Mouse (Mus musculus): ENCODE measurements at regions not wholly inside any gene's neighbourhood (a gene's known extent, or its start where the extent isn't known, plus 50 kb on each side); places are given as distances from the start of the nearest gene placed in this dataset.
"Not testable (repeated sequence)": the region's sequence is repeated elsewhere in the genome, so short reads cannot be mapped to it uniquely, and the experiment has no call there.

- DNase-seq (ENCODE audit: extremely low spot score) = no peak
Observed at GRCm38 (mm10) chr7:137522450-137522849, 85.0 kb downstream of the Glrx3 start.

DNA sequence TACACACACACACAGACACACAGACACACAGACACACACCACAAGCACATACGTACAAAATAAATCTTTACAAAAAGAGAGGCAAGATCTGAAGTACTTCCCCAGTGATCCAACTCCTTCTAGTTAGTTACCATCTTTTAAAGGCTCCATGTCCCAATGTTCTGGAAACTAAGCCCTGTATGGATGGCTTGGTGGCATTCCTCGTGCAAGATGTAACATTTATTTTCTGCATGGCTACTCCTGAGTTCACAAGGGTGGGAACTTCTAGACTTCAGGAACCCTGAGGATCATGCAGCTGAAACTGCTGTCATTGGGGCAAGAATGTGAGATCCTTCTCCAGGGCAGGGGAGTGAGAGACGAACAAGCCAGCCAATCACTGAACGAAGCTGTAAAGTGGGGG is 96.1 kb downstream of the Glrx3 start:
- DNase-seq (ENCODE audit: extremely low spot score) = no peak

GRCm38 (mm10) chr7:137549991-137550390 is 112.6 kb downstream of the Glrx3 start:
- DNase-seq (ENCODE audit: extremely low spot score) = peak; percentile 33

DNA sequence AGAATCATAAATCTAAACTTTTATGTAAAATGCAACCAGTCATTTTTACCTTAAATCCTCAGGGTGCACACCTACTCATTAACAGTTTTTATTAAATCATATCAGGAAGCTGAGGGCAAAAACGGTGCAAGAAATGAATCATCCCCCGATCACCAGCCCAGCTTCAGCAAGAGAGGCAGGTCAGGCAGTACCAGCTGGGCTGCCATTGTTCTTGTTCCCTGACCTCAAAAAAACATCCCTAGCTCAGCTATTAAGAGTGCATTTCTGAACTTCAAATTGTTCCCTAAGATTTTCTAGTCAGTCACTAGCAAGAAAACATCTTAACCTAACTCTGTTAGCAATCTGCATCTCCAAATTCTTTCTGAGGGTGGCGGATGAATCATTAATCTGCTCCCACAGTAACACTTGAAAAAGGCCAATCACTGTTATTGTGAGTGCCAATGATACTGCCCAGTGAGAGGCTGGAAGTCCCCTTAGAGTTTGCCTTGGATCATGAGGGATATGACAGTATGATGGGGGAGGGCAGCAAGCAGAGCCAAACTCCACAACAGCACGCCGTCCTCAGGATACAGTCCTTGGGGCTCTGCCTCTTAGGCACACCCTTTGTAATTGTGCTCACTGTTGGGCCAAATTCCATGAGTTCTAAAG is 115.3 kb downstream of the Glrx3 start:
- no peak for DNase-seq (ENCODE audit: extremely low spot score)

DNA sequence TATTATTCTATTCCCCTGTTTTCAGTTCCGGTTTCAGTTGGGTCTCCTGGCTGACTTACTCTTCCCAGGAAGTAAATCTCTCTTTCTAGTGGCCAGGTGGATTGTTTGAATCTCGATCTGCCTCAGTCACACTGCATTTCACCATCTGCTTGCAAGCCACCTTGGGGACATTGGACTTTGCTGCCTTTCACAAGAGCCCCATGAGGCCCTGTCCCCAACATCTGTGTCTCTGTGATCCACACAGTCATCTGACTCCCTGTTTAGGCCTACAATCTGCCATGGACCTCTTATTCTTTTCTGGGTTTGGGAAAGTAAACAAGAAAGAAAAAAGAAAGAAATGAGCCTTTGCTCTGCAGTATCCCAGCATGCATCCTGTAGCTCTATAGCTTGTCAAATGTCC is 118.1 kb downstream of the Glrx3 start:
- DNase-seq (ENCODE audit: extremely low spot score) = no peak

DNA sequence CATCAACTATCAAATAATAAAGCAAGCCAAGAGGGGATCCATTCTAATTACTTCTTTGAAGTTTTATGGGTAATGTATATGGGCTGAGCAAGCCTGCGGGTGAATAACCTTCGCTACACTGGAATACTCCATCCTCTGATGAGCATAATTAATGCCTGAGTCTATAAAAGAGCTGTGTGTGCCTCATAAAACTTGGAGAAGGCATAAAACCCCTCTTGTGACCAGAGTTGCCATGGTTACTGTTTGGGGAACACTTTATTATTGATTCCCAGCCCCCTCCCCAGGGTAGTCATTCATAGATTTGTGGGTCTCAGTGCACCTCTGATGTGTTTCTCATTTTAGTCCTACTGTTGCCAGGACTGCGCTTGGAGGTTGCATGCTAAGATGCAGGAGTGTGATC is 120.0 kb downstream of the Glrx3 start:
- DNase-seq (ENCODE audit: extremely low spot score) = no peak

DNA sequence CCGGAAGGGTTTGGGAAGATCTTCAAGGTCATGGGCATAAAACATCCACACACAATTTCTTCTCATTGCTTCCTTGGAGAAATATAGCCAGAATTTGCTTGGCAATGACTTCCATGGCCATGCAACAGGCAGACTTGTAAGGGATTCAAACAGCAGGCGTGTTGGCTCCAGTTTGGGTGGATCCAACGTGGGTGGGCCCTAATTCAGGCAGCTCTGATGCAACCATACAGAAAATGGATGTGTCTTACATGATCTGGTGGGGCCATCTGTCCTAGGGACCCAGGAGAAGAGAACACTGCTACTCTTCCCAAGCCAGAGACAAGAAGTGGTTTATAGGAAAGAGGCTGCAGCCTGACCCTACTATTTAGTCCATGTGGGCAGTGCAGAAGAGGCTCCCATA is 121.5 kb downstream of the Glrx3 start:
- no peak for DNase-seq (ENCODE audit: extremely low spot score)

GRCm38 (mm10) chr7:137570199-137570598 is 132.8 kb downstream of the Glrx3 start:
- no peak for DNase-seq (ENCODE audit: extremely low spot score)

- DNase-seq (ENCODE audit: extremely low spot score) = no peak
Observed at GRCm38 (mm10) chr7:137575491-137575890, 138.1 kb downstream of the Glrx3 start.

DNA sequence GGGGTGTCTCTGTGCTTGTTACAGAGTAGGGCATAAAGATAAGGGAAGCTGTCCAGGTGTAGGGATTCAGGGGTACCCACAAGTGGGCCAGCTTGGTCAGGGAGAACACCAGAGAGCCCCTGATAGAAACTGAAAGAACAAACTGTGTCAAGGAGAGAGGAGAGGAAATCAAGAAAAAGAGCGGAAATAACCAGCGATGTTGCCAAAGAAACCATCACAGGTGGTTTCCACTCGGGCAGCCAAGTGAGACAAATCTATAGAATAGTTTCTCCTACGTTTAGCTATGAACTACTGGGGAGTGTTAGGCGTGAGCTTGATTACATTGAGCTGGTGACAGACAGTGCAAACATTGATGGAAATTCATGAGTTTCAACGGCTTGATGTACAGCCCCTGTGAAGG is 138.8 kb downstream of the Glrx3 start:
- DNase-seq (ENCODE audit: extremely low spot score) = no peak

DNA sequence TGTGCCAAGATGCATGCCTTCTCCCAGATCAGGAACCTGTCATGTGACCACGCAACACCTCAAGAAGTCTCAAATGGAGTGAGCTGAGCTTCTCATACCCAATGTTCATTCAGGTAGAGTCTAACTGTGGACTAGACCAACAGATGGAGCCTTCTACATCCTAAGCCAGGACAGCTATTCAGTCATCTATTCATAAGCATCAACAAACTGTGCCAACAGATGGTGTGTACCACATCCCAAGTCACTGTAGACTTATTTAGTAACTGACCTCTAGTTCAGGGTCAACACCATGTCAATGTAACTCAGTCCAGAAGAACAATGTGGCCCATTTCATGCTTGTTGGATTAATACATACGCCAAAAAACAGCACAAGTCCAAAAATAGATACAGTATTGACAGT is 146.1 kb downstream of the Glrx3 start:
- no peak for DNase-seq (ENCODE audit: extremely low spot score)

DNA sequence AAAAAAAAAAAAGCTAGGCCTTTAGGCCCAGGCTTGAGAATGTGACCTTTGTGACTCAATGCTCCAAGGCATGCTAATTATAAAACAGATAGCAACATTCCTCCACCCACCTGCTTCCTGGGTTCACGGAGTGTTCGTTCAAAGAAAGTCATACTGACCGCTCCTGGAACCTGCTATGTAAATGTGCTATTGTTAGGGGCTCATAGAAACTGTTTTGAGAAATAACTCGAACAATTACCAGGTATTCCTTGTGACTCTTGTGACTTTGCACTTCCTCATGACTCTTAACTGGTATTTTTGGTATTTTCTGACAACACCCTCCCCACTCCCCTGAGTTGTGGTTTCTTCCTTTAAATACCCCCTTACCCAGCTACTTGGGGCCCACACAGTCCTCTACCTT is 147.5 kb downstream of the Glrx3 start:
- DNase-seq (ENCODE audit: extremely low spot score) = not testable (repeated sequence)

GRCm38 (mm10) chr7:137593570-137593969 is 156.2 kb downstream of the Glrx3 start:
- no peak for DNase-seq (ENCODE audit: extremely low spot score)

GRCm38 (mm10) chr7:137595567-137595966 is 158.2 kb downstream of the Glrx3 start:
- DNase-seq (ENCODE audit: extremely low spot score) = no peak

GRCm38 (mm10) chr7:137596161-137596560 is 158.7 kb downstream of the Glrx3 start:
- DNase-seq (ENCODE audit: extremely low spot score) = no peak

DNA sequence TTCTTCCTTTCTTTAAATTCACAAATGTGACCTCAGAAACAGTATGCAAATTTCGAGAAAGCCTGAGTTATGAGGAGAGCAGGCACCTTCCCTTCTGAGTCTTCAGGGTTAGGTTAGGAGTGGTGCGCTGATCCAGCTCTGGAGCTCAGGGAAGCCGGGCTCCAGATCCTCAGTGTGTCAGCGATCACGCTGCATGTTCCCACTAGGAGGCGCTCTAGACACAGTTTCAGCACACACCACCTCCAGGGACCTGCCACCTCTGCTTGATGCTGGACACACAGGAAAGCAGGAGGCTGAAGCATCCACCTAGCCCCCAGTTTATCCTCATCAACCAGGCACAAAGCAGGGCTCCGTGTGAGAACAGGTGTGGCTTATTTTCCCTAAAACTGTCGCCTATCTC is 165.6 kb downstream of the Glrx3 start:
- DNase-seq (ENCODE audit: extremely low spot score) = peak; percentile 79

GRCm38 (mm10) chr7:137609752-137610151 is 172.3 kb downstream of the Glrx3 start:
- no peak for DNase-seq (ENCODE audit: extremely low spot score)

DNA sequence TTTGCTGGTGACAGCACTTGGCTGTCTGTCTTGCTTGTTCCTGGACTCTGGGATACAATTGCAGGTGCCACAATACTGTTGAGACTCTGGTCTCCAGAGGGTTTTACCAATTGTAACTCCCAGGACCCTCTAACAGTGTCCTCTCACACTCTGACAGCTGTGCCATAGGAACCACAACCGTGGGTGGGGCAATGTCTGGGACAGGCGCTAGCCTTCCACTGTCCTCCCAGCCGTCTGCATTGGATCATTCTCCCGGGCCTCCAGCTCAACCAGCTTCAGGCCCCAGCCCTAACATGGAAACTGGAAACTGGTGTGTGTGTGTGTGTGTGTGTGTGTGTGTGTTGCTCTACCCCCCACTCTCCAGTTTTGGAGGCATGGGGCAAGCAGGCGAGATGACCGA is 173.9 kb downstream of the Glrx3 start:
- DNase-seq (ENCODE audit: extremely low spot score) = no peak

DNA sequence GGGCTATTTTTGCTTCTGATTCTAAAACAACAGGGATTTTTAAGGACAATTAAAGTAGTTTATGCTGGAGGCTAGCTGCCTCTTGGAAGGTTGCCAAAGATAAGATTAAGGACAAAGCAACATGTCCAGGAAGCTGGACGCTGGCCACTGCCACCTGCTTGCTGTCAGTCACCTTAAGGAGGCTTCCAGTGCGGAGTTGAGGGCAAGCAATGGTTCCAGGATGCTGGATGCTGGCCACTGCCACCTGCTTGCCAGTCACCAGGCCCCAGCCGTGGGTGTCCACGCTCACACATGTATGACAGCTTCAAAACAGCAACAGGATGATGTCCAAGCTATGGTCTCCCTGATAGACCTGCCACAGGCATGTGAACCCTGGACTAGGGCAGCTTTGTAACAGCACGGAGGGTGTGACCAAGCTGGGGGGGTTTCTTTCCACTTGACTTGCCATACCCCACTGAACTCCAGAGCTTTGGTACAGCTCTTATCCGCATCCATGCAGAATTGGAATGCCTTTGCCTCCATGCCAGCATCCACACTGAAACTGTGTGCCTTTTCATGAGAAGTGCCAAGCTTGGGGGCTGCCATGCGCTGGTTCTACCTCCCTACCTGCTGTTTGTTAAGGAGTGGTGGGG is 174.6 kb downstream of the Glrx3 start:
- no peak for DNase-seq (ENCODE audit: extremely low spot score)

DNA sequence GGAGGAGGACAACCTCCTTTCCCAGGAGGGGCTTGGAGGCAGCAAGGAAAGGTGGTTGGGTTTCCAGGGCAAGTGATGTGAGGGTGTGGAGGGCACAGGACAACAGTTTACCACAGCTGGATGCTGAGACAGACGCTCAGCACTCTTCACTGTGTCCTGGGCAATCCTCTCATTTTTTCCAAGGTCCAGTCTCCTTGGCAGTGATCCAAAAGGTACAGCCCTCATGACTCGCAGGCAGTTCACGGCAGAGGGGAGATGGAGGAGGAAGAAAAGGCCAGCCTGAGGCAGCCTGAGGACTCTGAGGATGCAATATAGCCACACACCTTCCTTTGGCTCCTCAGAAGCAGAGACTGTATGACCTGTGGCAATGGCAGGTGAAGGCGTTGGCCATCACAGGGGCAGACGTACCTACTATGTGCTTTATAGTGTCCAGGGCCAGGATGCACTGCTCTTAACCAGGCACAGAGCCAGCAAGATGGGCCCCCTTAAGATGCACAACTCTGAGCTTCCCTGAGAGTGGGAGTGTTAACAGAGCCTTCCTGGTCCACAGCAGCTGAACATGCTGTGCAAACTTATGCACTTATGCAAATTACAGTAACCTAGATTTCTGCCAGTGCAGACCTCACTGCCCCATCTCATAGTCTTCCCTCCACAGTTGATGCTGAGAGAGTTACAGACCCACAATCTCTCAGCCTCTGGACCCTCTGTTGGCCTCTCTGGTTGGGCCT is 181.2 kb downstream of the Glrx3 start:
- no peak for DNase-seq (ENCODE audit: extremely low spot score)

DNA sequence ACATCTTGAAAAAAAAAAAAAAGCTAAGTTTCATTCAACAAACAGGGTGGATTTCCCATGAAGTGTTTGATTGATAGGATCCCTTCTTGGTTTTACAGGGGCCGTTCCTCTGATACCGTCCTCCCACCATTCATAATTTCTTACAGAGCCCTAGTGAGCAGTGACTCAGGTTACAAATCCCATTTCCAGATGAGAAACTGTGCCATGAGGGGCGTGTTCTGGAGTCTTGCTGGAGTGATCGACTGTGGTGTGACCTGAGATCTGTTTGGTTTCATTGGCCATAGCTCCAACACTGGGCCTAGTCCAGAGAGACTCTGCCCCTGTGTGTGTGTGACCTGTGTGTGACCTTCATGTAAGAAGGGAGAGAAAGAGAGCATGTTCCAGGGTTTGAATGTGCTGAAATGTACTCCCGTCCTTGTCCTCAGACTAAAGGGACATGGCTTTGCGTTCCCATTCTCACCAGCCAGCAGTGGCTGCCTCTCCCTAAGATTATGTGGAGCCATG is 181.9 kb downstream of the Glrx3 start:
- no peak for DNase-seq (ENCODE audit: extremely low spot score)

DNA sequence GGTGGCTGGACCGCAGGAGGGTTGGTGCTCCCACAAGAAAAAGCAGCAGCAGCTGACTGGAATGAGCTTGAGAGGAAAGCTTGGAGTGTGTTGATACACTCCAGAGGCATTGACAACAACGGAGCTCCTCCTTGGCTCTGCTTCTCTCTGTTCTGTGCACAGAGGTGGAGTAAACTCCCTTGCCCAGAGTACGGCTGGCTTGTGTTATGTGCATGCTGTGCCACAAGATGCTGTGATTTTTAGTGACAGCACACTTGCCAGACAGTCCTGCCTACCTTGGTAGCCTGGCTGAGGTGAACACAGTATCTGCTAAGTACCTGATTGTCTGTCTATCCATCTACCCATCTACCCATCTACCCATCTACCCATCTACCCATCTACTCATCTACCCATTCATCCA is 190.9 kb downstream of the Glrx3 start:
- no peak for DNase-seq (ENCODE audit: extremely low spot score)

DNA sequence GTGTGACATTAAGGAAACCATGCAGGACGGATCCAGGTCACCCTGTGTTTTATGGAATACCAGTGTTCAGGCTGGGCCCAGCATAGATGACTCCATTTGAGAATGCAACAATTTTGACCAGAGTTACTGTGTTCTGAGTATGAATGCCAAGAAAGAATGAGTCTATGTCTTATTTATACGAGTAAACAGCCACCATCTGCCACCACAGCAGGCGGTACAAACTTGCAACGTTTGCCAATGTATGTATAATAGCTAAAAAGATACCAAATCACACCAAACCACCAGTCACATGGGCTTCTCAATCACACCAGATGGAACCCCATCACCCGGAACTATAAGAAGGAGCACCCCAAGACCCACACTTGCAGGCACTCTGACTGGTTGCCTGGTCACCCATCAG is 192.1 kb downstream of the Glrx3 start:
- DNase-seq (ENCODE audit: extremely low spot score) = no peak
